Mouse (Mus musculus): ENCODE results near the gene Crat. TPM values are rescaled to one million over a fixed set of nuclear protein-coding genes. Genes with fewer than 3 reads are reported as not detected.

The Crat gene
- polyA plus RNA-seq, 1 experiment: 20.5 TPM

DNA sequence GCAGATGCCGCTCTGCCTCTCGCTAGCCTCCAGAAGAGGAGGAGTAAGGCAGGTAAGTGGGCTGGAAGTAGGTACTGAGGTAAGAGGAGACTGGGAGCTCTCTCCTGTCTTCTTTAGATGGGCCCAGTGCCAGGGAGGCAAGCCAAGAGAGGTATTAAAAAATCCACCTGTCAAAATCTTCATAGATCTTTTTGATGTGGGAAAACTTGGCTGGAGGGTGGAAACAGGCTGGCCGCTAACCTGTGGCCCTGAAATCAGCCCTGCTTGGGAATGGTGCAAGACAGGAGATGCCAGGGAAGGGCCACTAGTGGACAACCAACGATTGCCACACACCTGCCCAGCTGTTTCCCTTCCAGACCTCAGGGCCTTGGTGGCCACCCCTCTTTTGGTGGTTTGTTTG is 1.5 kb downstream of the Crat start:
- TF ChIP-seq TAL1 (IDR thresholded peaks at IDR 0.05; ENCODE audit: low read length): no peak
- no peak for TF ChIP-seq GATA1 (IDR thresholded peaks at IDR 0.05; ENCODE audit: low read length)
- Histone ChIP-seq H3K36me3 (ENCODE audit: control insufficient read depth) (peaks cover 72% of the 10 kb centered on the region), H3K4me1 (ENCODE audit: control insufficient read depth) (peaks cover 60% of the 10 kb centered on the region), H3K4me3 (replicated peaks) (peak overlapping the region; percentile 98), H3K27me3 (ENCODE audit: control insufficient read depth) (no peaks in the 10 kb centered on the region), H3K9me3 (ENCODE audit: control insufficient read depth, low read length) (no peaks in the 10 kb centered on the region)

DNA sequence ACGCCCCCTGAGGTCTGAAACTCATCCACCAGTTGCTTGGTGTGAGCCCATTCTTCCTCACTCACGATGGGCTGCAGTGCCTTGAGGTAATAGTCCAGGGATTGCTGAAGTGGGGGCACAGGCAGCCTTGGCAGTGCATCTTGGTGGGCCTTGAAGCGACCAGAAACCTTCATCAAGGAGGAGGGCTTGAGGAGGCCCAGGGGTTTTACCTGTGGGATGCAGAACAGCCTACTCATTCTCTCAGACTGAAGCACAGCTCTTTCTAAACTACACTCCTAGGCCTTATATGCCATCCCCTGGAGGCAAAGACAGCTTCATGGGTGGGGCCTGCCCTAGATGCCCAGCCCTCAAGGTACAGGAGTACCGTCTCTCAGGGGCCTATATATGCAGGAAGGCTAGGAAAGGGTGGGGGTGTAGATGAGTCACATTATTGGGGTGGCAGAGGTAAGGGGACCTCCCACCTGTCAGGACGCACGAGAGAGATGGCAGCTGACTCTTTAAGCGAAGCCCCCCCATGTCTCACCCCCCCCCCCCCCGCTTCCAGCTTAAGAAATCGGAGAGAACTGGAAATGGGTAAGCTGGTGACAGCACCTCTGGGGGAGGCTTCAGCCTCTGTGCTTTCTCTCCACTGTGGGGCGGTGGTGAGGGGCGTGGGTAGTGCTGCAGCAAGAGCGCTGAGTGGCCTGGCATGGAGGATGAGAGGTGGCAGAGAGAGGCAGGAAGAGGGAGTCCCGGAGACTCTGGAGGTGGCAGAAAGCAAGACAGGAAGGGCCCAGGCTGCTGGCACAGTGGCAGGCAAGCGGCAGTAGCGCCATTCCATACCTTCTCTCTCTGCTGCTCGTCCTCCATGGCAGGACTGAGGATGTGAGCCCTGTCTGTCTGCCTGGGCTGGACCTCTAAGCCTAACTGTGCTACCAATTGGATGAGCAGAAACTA is 2.3 kb downstream of the Crat start:
- TF ChIP-seq TAL1 (IDR thresholded peaks at IDR 0.05; ENCODE audit: low read length): no peak
- no peak for TF ChIP-seq GATA1 (IDR thresholded peaks at IDR 0.05; ENCODE audit: low read length)
- peaks cover 72% of the 10 kb centered on the region for H3K36me3 ChIP-seq (ENCODE audit: control insufficient read depth)
- peak overlapping the region; percentile 98 for H3K4me3 ChIP-seq (replicated peaks)

DNA sequence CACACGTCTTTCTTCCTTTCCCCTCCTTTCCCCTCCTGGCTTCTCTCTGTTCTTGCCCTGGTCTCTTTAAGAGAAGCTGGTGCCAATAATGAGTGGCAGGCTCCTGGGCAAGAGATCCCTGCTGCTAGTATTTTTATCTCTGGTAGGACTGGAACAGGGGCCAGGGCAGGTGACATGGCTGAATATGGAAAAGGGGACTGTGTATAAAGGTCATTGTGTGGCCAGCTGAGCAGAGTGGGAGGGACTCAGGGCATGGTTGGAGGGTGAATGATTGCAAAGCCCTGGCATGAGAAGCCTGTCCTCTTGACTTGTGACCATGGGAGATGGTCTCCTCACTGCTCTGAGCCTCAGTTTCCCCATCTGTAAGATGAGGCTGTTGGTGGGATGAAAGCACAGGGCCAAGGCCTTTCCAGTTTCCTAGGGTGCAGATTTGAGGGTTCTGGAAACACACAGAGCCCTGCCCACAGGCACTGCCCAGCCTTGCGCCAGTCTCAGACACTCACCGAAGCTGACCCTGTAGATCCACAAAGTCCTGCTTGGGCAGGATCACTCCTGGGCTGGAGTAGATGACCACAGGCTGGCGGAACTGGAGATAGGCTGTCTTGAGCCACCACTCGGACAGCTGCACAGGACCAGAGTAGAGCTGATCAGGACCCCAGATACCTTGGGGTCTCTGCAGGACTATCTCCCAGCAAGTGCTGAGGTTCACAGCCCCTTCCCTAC is 6.0 kb downstream of the Crat start:
- peaks cover 97% of the 10 kb centered on the region for H3K36me3 ChIP-seq (ENCODE audit: control insufficient read depth)
- H3K27me3 ChIP-seq (ENCODE audit: control insufficient read depth): no peaks in the 10 kb centered on the region
- TF ChIP-seq TAL1 (IDR thresholded peaks at IDR 0.05; ENCODE audit: low read length): no peak
- TF ChIP-seq GATA1 (IDR thresholded peaks at IDR 0.05; ENCODE audit: low read length): no peak
- H3K4me1 ChIP-seq (ENCODE audit: control insufficient read depth): peaks cover 30% of the 10 kb centered on the region
- H3K4me3 ChIP-seq (replicated peaks): no peak overlapping the region
- H3K9me3 ChIP-seq (ENCODE audit: control insufficient read depth, low read length): no peaks in the 10 kb centered on the region

More for the DNA sequence above, 2.3 kb downstream of the Crat start:
- H3K9me3 ChIP-seq (ENCODE audit: control insufficient read depth, low read length): no peaks in the 10 kb centered on the region
- H3K27me3 ChIP-seq (ENCODE audit: control insufficient read depth): no peaks in the 10 kb centered on the region
- H3K4me1 ChIP-seq (ENCODE audit: control insufficient read depth): peaks cover 52% of the 10 kb centered on the region

DNA sequence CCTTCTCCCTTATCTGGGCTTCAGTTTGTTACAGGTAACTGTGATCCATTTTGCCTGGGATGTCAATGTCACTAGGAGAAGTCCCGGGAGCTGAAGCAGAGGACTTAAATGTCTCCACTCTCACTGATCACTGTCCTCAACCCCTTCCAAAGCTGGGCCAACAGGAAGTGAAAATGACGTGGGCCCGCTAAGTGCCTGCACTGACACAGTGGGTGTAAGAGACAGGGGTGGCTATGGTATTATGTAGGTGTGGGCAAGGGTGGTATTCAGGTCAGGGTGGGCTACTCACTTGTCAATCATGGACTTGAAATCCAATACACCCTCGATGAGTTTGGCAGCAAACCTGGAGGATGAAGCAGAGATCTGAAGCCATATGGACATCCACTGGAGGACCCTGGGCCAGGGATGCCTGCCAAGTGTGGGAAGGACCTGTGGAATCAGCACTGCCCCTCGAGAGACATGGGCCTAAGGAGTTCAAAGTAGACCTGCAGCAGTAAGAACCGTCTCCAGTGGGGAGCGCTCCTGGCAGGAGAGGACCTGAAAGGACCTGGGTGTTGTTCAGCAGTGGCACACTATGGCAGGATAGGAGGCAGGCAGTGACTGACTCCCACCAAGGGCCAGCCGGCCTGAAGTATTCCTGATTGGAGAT is 7.0 kb downstream of the Crat start:
- H3K27me3 ChIP-seq (ENCODE audit: control insufficient read depth): no peaks in the 10 kb centered on the region
- no peaks in the 10 kb centered on the region for H3K9me3 ChIP-seq (ENCODE audit: control insufficient read depth, low read length)
- H3K4me1 ChIP-seq (ENCODE audit: control insufficient read depth): peaks cover 20% of the 10 kb centered on the region
- H3K36me3 ChIP-seq (ENCODE audit: control insufficient read depth): peaks cover 100% of the 10 kb centered on the region
- TF ChIP-seq TAL1 (IDR thresholded peaks at IDR 0.05; ENCODE audit: low read length) (no peak), GATA1 (IDR thresholded peaks at IDR 0.05; ENCODE audit: low read length) (no peak)
- no peak overlapping the region for H3K4me3 ChIP-seq (replicated peaks)

DNA sequence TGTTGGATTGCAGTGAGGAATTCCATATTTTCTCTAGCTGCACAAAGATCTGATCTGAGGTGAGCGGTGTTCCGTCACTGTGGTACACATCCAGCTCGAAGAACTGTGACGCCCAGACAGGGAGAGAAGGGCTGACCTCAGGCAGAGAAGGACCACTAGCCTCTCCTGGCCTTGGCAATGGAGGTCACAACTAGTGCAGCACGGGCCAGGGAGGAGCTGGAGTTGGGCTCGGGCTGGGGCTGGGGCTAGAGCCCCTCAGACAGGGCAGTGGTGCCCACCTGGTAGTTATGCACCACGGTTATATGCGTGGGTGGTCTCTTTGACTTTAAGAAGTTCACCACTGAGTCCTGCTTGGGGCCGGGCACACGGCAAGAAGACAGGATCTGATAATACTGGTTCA is 7.8 kb downstream of the Crat start:
- peaks cover 12% of the 10 kb centered on the region for H3K4me1 ChIP-seq (ENCODE audit: control insufficient read depth)
- TF ChIP-seq GATA1 (IDR thresholded peaks at IDR 0.05; ENCODE audit: low read length): no peak
- H3K36me3 ChIP-seq (ENCODE audit: control insufficient read depth): peaks cover 100% of the 10 kb centered on the region
- no peak overlapping the region for H3K4me3 ChIP-seq (replicated peaks)
- no peaks in the 10 kb centered on the region for H3K9me3 ChIP-seq (ENCODE audit: control insufficient read depth, low read length)
- H3K27me3 ChIP-seq (ENCODE audit: control insufficient read depth): no peaks in the 10 kb centered on the region

DNA sequence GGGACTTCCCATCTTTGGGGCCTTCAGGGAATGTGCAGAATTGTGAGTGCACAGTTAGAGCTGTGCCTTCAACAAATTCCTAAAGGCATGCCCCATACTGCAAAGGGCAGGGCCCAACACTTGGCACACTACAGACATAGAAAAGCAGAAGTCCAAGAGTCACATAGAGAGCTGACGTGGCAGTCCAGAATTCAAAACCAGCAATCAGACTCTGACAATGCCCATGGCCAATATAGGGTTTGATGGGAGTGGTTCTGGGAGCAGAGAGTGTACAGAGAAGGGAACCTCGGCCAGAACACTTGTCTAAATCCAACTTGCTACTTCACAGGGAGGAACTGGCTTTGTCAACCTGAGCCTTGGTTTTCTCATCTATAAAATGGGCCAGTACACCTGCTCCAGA is 8.4 kb downstream of the Crat start:
- no peak overlapping the region for H3K4me3 ChIP-seq (replicated peaks)
- no peaks in the 10 kb centered on the region for H3K9me3 ChIP-seq (ENCODE audit: control insufficient read depth, low read length)
- H3K27me3 ChIP-seq (ENCODE audit: control insufficient read depth): no peaks in the 10 kb centered on the region
- H3K4me1 ChIP-seq (ENCODE audit: control insufficient read depth): peaks cover 8% of the 10 kb centered on the region
- peaks cover 100% of the 10 kb centered on the region for H3K36me3 ChIP-seq (ENCODE audit: control insufficient read depth)
- TF ChIP-seq TAL1 (IDR thresholded peaks at IDR 0.05; ENCODE audit: low read length): no peak
- TF ChIP-seq GATA1 (IDR thresholded peaks at IDR 0.05; ENCODE audit: low read length): no peak

DNA sequence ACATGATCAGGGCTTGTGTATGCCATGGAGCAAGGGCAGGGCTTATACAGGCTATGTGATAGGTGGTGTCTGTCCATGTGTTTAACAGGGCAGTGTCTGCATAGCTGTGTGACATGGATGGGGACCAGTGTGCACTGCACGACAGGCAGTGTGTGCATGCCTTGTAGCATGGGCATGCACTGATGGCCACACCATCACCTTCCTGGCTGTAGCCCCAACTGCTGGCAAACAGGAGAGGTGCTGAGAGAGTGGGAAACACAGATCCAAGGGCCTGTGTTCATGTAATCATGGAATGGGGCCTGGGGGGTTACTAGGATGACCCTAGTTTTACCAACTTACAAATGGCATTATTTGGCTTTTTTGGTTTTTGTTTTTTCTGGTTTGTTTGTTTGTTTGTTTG is 11.7 kb downstream of the Crat start:
- TF ChIP-seq GATA1 (IDR thresholded peaks at IDR 0.05; ENCODE audit: low read length) (no peak), TAL1 (IDR thresholded peaks at IDR 0.05; ENCODE audit: low read length) (no peak)
- Histone ChIP-seq H3K36me3 (ENCODE audit: control insufficient read depth) (peaks cover 100% of the 10 kb centered on the region), H3K4me1 (ENCODE audit: control insufficient read depth) (no peaks in the 10 kb centered on the region; the same call in 1 of the 2 replicates)

DNA sequence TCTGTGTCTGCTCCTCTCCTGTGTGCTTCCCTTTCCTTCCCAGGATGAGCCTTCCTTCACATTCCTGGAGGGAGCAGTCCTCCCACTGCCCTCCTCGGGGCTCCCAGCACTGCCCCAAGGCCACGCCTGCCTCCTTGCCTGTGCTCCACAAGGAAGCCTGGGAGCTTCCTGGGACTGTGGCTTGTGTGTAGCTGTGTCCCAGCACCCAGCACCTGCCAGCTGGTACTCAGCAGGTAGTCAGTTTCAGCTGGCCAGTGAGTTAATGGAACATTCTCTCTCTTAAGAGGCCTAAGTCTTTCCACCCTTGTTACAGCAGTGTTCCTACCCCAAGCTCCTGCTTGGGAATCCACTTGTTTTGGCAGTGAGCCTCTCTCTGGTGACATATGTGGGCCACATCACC is 12.8 kb downstream of the Crat start:
- Histone ChIP-seq H3K4me3 (replicated peaks) (no peak overlapping the region), H3K9me3 (ENCODE audit: control insufficient read depth, low read length) (no peaks in the 10 kb centered on the region), H3K27me3 (ENCODE audit: control insufficient read depth) (no peaks in the 10 kb centered on the region), H3K4me1 (ENCODE audit: control insufficient read depth) (no peaks in the 10 kb centered on the region), H3K36me3 (ENCODE audit: control insufficient read depth) (peaks cover 100% of the 10 kb centered on the region)
- TF ChIP-seq TAL1 (IDR thresholded peaks at IDR 0.05; ENCODE audit: low read length) (no peak), GATA1 (IDR thresholded peaks at IDR 0.05; ENCODE audit: low read length) (no peak)

More for the DNA sequence above, 11.7 kb downstream of the Crat start:
- H3K27me3 ChIP-seq (ENCODE audit: control insufficient read depth): no peaks in the 10 kb centered on the region
- H3K9me3 ChIP-seq (ENCODE audit: control insufficient read depth, low read length): no peaks in the 10 kb centered on the region
- no peak overlapping the region for H3K4me3 ChIP-seq (replicated peaks)

DNA sequence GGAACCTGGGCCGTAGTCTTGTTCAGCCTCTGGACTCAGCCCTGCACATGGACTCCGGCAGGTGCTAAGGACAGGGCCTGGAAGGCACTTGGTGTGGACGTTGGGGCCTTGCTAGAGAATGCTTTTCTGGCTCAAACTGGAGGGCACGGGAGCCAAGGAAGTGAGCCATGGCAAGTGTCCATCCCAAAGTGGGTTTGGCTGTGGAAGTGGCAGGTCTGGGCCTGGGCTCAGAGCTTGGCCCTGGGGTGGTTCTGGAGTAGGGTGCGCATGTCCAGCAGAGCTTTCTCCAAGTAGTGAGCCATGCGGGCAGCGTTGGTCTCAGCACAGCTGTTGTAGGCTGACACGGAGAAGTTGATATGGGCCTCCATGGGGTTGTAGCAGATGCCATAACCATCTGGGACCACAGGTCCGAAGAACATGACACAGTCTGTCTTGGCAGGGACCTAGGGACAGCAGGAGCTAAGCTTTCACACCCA is 13.2 kb downstream of the Crat start:
- no peaks in the 10 kb centered on the region for H3K9me3 ChIP-seq (ENCODE audit: control insufficient read depth, low read length)
- TF ChIP-seq GATA1 (IDR thresholded peaks at IDR 0.05; ENCODE audit: low read length): no peak
- no peak for TF ChIP-seq TAL1 (IDR thresholded peaks at IDR 0.05; ENCODE audit: low read length)
- H3K4me1 ChIP-seq (ENCODE audit: control insufficient read depth): no peaks in the 10 kb centered on the region
- H3K27me3 ChIP-seq (ENCODE audit: control insufficient read depth): no peaks in the 10 kb centered on the region
- H3K36me3 ChIP-seq (ENCODE audit: control insufficient read depth): peaks cover 100% of the 10 kb centered on the region
- H3K4me3 ChIP-seq (replicated peaks): no peak overlapping the region

All from erythroblast, embryonic 14.5 days (primary cell).